21 mouse cellular contexts compared by ENCODE assay signal in genomic region chr5:32066839-32067238, GRCm38 (mm10).
DNase-seq lines count a peak whose midpoint lies in the region; ATAC-seq and TF ChIP-seq lines count a peak whose summit lies in the region.
"Had no signal": no experiment of that assay in that cellular context is flagged by ENCODE, and none has a peak within 500 bp of the region (broad histone marks: within the 10 kb centered on the region; RNA-seq: fewer than 3 reads in every experiment).

No protein-coding gene starts in this region.

- no peak for ATAC-seq in heart, embryonic 12.5 days (ENCODE audit: insufficient number of reproducible peaks, low FRiP score)
- ATAC-seq in liver, postnatal 0 days = no peak
- ATAC-seq in embryonic facial prominence, embryonic 14.5 days (ENCODE audit: low read depth) = no peak
- ATAC-seq in stomach, embryonic 15.5 days (ENCODE audit: insufficient read depth, low FRiP score, low read depth) = no peak
- ATAC-seq in hindbrain, postnatal 0 days = no peak
- ATAC-seq: forebrain, embryonic 15.5 days had no signal

- no peak overlapping the region for H3K4me3 ChIP-seq in heart, embryonic 12.5 days
- H3K4me3 ChIP-seq in liver, postnatal 0 days (ENCODE audit: low read depth, low read length) = no peak overlapping the region
- H3K4me3 ChIP-seq in embryonic facial prominence, embryonic 14.5 days (ENCODE audit: low read depth, low read length) = no peak overlapping the region
- no peak overlapping the region for H3K4me3 ChIP-seq in stomach, embryonic 15.5 days (replicated peaks)
- no peak overlapping the region for H3K4me3 ChIP-seq in hindbrain, postnatal 0 days (ENCODE audit: low read length)
- H3K4me3 ChIP-seq: forebrain, embryonic 15.5 days; hindbrain, embryonic 15.5 days; liver, embryonic 13.5 days; neural tube, embryonic 13.5 days had no signal

- H3K9ac ChIP-seq in heart, embryonic 12.5 days = no peak overlapping the region
- H3K9ac ChIP-seq in liver, postnatal 0 days (replicated peaks) = no peak overlapping the region
- H3K9ac ChIP-seq in embryonic facial prominence, embryonic 14.5 days (ENCODE audit: low read depth, low read length) = no peak overlapping the region
- no peak overlapping the region for H3K9ac ChIP-seq in stomach, embryonic 15.5 days
- H3K9ac ChIP-seq in hindbrain, postnatal 0 days (replicated peaks; ENCODE audit: low read length) = no peak overlapping the region
- H3K9ac ChIP-seq: forebrain, embryonic 15.5 days; hindbrain, embryonic 15.5 days; liver, embryonic 13.5 days; neural tube, embryonic 13.5 days had no signal

- H3K27me3 ChIP-seq in heart, embryonic 12.5 days (replicated peaks) = no peaks in the 10 kb centered on the region
- H3K27me3 ChIP-seq in liver, postnatal 0 days (ENCODE audit: insufficient read depth, low read length) = no peaks in the 10 kb centered on the region
- no peaks in the 10 kb centered on the region for H3K27me3 ChIP-seq in embryonic facial prominence, embryonic 14.5 days (replicated peaks; ENCODE audit: control insufficient read depth, insufficient read depth, low read length)
- H3K27me3 ChIP-seq in stomach, embryonic 15.5 days (replicated peaks) = no peaks in the 10 kb centered on the region
- no peaks in the 10 kb centered on the region for H3K27me3 ChIP-seq in hindbrain, postnatal 0 days (ENCODE audit: insufficient read depth, low read length)
- H3K27me3 ChIP-seq: forebrain, embryonic 15.5 days; hindbrain, embryonic 15.5 days; liver, embryonic 13.5 days; neural tube, embryonic 13.5 days had no signal

- H3K36me3 ChIP-seq in heart, embryonic 12.5 days = no peaks in the 10 kb centered on the region
- no peaks in the 10 kb centered on the region for H3K36me3 ChIP-seq in liver, postnatal 0 days (replicated peaks; ENCODE audit: insufficient read depth, low read length)
- no peaks in the 10 kb centered on the region for H3K36me3 ChIP-seq in embryonic facial prominence, embryonic 14.5 days (ENCODE audit: control insufficient read depth, insufficient read depth, low read length)
- H3K36me3 ChIP-seq in stomach, embryonic 15.5 days = no peaks in the 10 kb centered on the region
- H3K36me3 ChIP-seq in hindbrain, postnatal 0 days (ENCODE audit: insufficient read depth, low read length) = no peaks in the 10 kb centered on the region
- H3K36me3 ChIP-seq: forebrain, embryonic 15.5 days; hindbrain, embryonic 15.5 days; liver, embryonic 13.5 days; neural tube, embryonic 13.5 days had no signal

- DNase-seq in heart, adult 18-20 months = no peak
- peak; percentile 6 for DNase-seq in liver, postnatal 0 days
- DNase-seq in liver = no peak
- no peak for DNase-seq in embryonic facial prominence, embryonic 14.5 days (ENCODE audit: low spot score)
- no peak for DNase-seq in hindbrain, postnatal 0 days (ENCODE audit: low spot score)
- DNase-seq: B cell, adult 2 months; cerebellum, adult 2 months; cerebellum, postnatal 36 days; gastrocnemius, postnatal 36 days; heart, postnatal 14 days; kidney, adult 18-20 months; kidney, postnatal 14 days; liver, embryonic 13.5 days; midbrain, embryonic 14.5 days; right cerebral cortex, adult 18-20 months; thymus, adult 2 months had no signal

- H3K4me2 ChIP-seq in heart, embryonic 12.5 days = no peak overlapping the region
- H3K4me2 ChIP-seq in liver, postnatal 0 days (ENCODE audit: low read depth, low read length) = no peak overlapping the region
- H3K4me2 ChIP-seq in embryonic facial prominence, embryonic 14.5 days (ENCODE audit: low read depth, low read length) = no peak overlapping the region
- H3K4me2 ChIP-seq in stomach, embryonic 15.5 days = no peak overlapping the region
- no peak overlapping the region for H3K4me2 ChIP-seq in hindbrain, postnatal 0 days (ENCODE audit: low read depth, low read length)
- H3K4me2 ChIP-seq: forebrain, embryonic 15.5 days; hindbrain, embryonic 15.5 days; liver, embryonic 13.5 days; neural tube, embryonic 13.5 days had no signal

- peaks cover 36% of the 10 kb centered on the region for H3K4me1 ChIP-seq in heart, embryonic 12.5 days (replicated peaks)
- H3K4me1 ChIP-seq in liver, postnatal 0 days (ENCODE audit: insufficient read depth) = no peaks in the 10 kb centered on the region
- peaks cover 19% of the 10 kb centered on the region; the same call in 1 of the 2 replicates for H3K4me1 ChIP-seq in embryonic facial prominence, embryonic 14.5 days (ENCODE audit: control insufficient read depth, insufficient read depth, low read length)
- H3K4me1 ChIP-seq in stomach, embryonic 15.5 days = peaks cover 22% of the 10 kb centered on the region
- no peaks in the 10 kb centered on the region for H3K4me1 ChIP-seq in hindbrain, postnatal 0 days (ENCODE audit: insufficient read depth, low read length)
- H3K4me1 ChIP-seq: forebrain, embryonic 15.5 days; hindbrain, embryonic 15.5 days; liver, embryonic 13.5 days; neural tube, embryonic 13.5 days had no signal

- 0 out of 2 replicates have a peak overlapping the region, but pooled peaks have one; percentile 18 for H3K27ac ChIP-seq in heart, embryonic 12.5 days (ENCODE audit: poor library complexity, severe bottlenecking)
- H3K27ac ChIP-seq in liver, postnatal 0 days (ENCODE audit: low read depth) = no peak overlapping the region
- peak overlapping the region; percentile 25; the same call in 1 of the 2 replicates for H3K27ac ChIP-seq in embryonic facial prominence, embryonic 14.5 days (replicated peaks; ENCODE audit: low read depth, low read length)
- H3K27ac ChIP-seq in stomach, embryonic 15.5 days = peak overlapping the region; percentile 82; the same call in 1 of the 2 replicates
- no peak overlapping the region for H3K27ac ChIP-seq in hindbrain, postnatal 0 days
- H3K27ac ChIP-seq: forebrain, embryonic 15.5 days; hindbrain, embryonic 15.5 days; liver, embryonic 13.5 days; neural tube, embryonic 13.5 days had no signal

- 74% methylated on average over 2 of the region's 2 CpGs for WGBS in heart, embryonic 12.5 days
- WGBS in liver, postnatal 0 days (ENCODE audit: insufficient replicate concordance) = 80% methylated on average over 2 of the region's 2 CpGs
- 94% methylated on average over 2 of the region's 2 CpGs for WGBS in embryonic facial prominence, embryonic 14.5 days
- WGBS in stomach, embryonic 15.5 days = 84% methylated on average over 2 of the region's 2 CpGs
- whole genome bisulfite sequencing in hindbrain, postnatal 0 days = 96% methylated on average over 2 of the region's 2 CpGs

- H3K9me3 ChIP-seq in heart, embryonic 12.5 days (replicated peaks) = no peaks in the 10 kb centered on the region
- no peaks in the 10 kb centered on the region for H3K9me3 ChIP-seq in liver, postnatal 0 days (ENCODE audit: low read length)
- no peaks in the 10 kb centered on the region for H3K9me3 ChIP-seq in embryonic facial prominence, embryonic 14.5 days (ENCODE audit: control insufficient read depth, low read length)
- H3K9me3 ChIP-seq in stomach, embryonic 15.5 days = no peaks in the 10 kb centered on the region
- no peaks in the 10 kb centered on the region for H3K9me3 ChIP-seq in hindbrain, postnatal 0 days (ENCODE audit: low read length)
- H3K9me3 ChIP-seq: forebrain, embryonic 15.5 days; hindbrain, embryonic 15.5 days; liver, embryonic 13.5 days; neural tube, embryonic 13.5 days had no signal

- TF ChIP-seq EP300 in liver, postnatal 0 days (IDR thresholded peaks at IDR 0.05; ENCODE audit: low read depth) = no peak

- no peak for TF ChIP-seq CTCF in liver, postnatal 0 days (IDR thresholded peaks at IDR 0.05; ENCODE audit: low read depth)
- TF ChIP-seq CTCF in hindbrain, postnatal 0 days (IDR thresholded peaks at IDR 0.05; ENCODE audit: low read depth) = no peak

Comparison
In these comparisons a context has a peak if more than half of its experiments do, and no peak if none do; other contexts are left out.
1. H3K27ac ChIP-seq: peak in heart, embryonic 12.5 days (single experiment), embryonic facial prominence, embryonic 14.5 days (single experiment) and stomach, embryonic 15.5 days (single experiment); none in liver, postnatal 0 days (single experiment) and hindbrain, postnatal 0 days (single experiment).